Mouse (Mus musculus) forebrain, embryonic 15.5 days (tissue): ENCODE data around the gene Cdc42ep2. TPM values are rescaled to one million over a fixed set of nuclear protein-coding genes. Genes with fewer than 3 reads are reported as not detected.

ENCODE experiments used
- ATAC-seq: fragments of 200-750 bp; cut with Nextera tagmentation; replicated peaks from 2 replicates; pipeline ENCODE4 v1.8.0; 2017; ENCODE audit warnings: mild to moderate bottlenecking, moderate TSS enrichment, moderate library complexity
- H3K27ac ChIP-seq: fragments of 300-500 bp; sonication (generic); replicated peaks from 2 replicates; pipeline ENCODE4 v1.5.1; 2015; ENCODE audit warnings: mild to moderate bottlenecking, inconsistent platforms
- H3K27me3 ChIP-seq: fragments of 300-500 bp; sonication (generic); 2 replicates; pipeline ENCODE4 v1.6.1; 2015; ENCODE audit warnings: inconsistent platforms
- H3K36me3 ChIP-seq: fragments of 300-500 bp; sonication (generic); 2 replicates; pipeline ENCODE4 v1.6.1; 2015; ENCODE audit warnings: mild to moderate bottlenecking, inconsistent platforms
- H3K4me1 ChIP-seq: fragments of 300-500 bp; sonication (generic); 2 replicates; pipeline ENCODE4 v1.6.1; 2015; ENCODE audit warnings: inconsistent platforms
- H3K4me2 ChIP-seq: fragments of 300-500 bp; sonication (generic); replicated peaks from 2 replicates; pipeline ENCODE4 v1.6.1; 2015; ENCODE audit warnings: mild to moderate bottlenecking, inconsistent platforms
- H3K4me3 ChIP-seq: fragments of 300-500 bp; sonication (generic); 2 replicates; pipeline ENCODE4 v1.5.1; 2015; ENCODE audit warnings: mild to moderate bottlenecking, inconsistent platforms
- H3K9ac ChIP-seq: fragments of 300-500 bp; sonication (generic); replicated peaks from 2 replicates; pipeline ENCODE4 v1.6.1; 2015; ENCODE audit warnings: mild to moderate bottlenecking, inconsistent platforms
- H3K9me3 ChIP-seq: fragments of 300-500 bp; sonication (generic); 2 replicates; pipeline ENCODE4 v1.6.1; 2016; ENCODE audit warnings: inconsistent platforms
- WGBS: fragments of 180-500 bp; shearing (Covaris S2); methylation state at CpG from one replicate; pipeline ENCODE4 v1.1.7; 2015; ENCODE audit warnings: mixed read lengths; 5-methylcytosine and 5-hydroxymethylcytosine counted together
- polyA plus RNA-seq: library from polyadenylated mRNA; unstranded; fragments of >200 nt; fragmentation: Nextera tagmentation; extraction: Ambion mirVana; gene quantifications from 2 replicates; pipeline ENCODE4 v1.2.1, GENCODE M21; 2015

The Cdc42ep2 gene
- 9.1 and 10.1 TPM in 2 replicates for polyA plus RNA-seq

DNA sequence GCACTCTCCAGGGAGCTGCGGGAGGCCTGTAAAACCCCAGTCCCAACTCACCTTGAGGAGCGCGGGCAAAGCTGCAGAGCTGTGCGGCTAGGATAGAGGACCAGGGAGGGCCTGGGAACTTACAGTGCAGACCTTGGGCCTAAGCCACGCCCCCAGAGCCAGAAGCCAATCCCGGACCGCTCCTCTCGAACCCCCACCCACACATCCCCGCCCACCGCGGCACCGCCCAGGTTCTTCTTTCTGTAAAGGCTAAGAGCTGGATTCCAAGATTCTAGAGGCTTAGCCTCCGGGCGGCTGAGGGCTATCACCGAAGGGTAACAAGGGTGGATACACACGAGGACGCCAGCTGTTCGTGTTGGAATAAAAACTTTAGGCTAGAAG, at the start of gene Cdc42ep2:
Gene Cdc42ep2 (minus strand): TSS at position 104 of the 381 bp plus-strand sequence.
- Histone ChIP-seq H3K27ac (peak within 1 kb of the TSS; percentile 67), H3K9me3 (no peaks in the 10 kb centered on the region), H3K4me2 (peak within 1 kb of the TSS; percentile 92), H3K4me3 (peak within 1 kb of the TSS; percentile 65), H3K36me3 (no peaks in the 10 kb centered on the region), H3K27me3 (no peaks in the 10 kb centered on the region), H3K4me1 (peaks cover 22% of the 10 kb centered on the region), H3K9ac (peak within 1 kb of the TSS; percentile 61)
- 0% methylated on average over 18 of the region's 18 CpGs for WGBS
- peak; percentile 94 for ATAC-seq

DNA sequence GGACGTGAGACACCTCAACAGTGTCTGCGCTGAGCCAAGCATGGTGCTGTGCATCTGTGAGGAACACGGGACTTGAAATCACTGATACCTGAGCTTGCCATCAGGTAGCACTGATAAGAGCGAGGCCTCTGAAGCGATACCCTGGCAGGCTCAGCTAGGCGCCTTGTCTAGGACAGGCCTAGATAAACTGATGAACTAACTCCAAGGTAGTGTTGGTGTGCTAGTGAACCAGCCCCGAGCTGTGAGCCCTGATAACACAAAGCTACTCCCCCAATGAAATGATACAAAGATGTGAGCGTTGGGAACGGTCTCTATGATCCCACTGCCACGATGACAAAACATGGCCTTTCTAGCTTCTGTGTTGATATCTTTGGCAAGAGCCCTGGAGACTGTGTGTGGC, 43.0 kb upstream of the Cdc42ep2 start:
- no peak for ATAC-seq
- no peaks in the 10 kb centered on the region for H3K36me3 ChIP-seq
- H3K9ac ChIP-seq = no peak overlapping the region
- H3K27ac ChIP-seq = no peak overlapping the region
- H3K27me3 ChIP-seq = no peaks in the 10 kb centered on the region
- H3K9me3 ChIP-seq = no peaks in the 10 kb centered on the region
- peaks cover 20% of the 10 kb centered on the region for H3K4me1 ChIP-seq
- H3K4me3 ChIP-seq = no peak overlapping the region
- H3K4me2 ChIP-seq = no peak overlapping the region
- WGBS = 87% methylated on average over 10 of the region's 10 CpGs

DNA sequence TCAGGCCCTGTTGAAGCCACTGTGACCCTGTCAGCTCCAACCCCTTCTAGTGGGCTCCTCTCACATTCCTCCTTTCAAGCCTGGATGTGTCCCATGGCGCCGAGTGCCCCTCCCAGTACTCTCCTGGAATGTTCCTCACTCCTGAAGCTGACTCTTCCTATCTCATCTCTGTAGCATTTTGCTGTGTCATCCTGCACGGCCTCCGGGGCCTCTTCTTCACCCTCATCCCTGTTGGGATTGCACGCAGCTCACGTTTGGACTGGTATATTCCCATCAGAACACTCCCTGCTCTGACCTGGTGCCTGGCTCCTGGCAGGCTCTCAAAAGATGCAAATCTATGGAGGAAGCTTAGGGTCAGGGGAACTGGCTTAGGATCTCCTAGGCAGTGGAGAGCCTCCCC, 42.2 kb upstream of the Cdc42ep2 start:
- no peaks in the 10 kb centered on the region for H3K27me3 ChIP-seq
- H3K4me3 ChIP-seq = no peak overlapping the region
- no peaks in the 10 kb centered on the region for H3K9me3 ChIP-seq
- 78% methylated on average over 6 of the region's 6 CpGs for WGBS
- peaks cover 25% of the 10 kb centered on the region for H3K4me1 ChIP-seq
- no peak for ATAC-seq
- no peak overlapping the region for H3K27ac ChIP-seq
- H3K9ac ChIP-seq = no peak overlapping the region
- H3K36me3 ChIP-seq = no peaks in the 10 kb centered on the region
- no peak overlapping the region for H3K4me2 ChIP-seq

DNA sequence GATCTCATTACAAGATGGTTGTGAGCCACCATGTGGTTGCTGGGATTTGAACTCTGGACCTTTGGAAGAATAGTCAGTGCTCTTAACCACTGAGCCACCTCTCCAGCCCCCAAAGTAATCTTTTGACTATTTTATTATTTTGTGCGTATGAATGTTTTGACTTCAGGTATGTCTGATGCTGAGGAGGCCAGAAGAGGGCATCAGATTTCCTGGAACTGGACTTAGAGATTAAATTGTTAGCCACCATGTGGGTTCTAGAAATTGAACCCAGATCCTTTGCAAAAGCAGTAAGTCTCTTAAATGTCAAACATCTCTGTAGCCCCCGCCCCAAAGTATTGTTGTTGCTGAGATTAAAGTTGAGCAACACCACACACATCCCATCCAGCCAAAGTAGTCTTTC, 41.3 kb upstream of the Cdc42ep2 start:
- H3K9me3 ChIP-seq = no peaks in the 10 kb centered on the region

DNA sequence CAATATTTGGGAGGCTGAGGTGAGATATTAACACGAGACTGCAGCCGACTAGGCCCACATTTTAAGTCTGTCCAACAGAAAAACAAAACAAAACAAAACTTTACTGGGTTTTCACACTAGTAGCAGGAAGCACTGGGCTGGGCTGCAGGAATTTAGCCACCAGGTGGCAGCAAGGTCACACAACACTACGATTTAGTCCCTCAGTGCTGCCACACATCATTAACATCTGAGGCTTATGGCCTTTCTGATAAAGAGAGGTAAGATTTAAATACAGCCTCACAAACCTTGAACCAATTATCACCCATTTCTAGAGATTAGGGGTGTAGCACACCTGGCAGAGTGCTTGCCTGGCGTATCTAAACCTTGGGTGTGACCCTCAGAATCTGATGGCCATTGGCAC, 40.7 kb upstream of the Cdc42ep2 start:
- no peak overlapping the region for H3K27ac ChIP-seq
- no peak overlapping the region for H3K4me2 ChIP-seq
- no peak; the same call in 1 of the 2 replicates for ATAC-seq
- no peak overlapping the region for H3K9ac ChIP-seq
- H3K4me3 ChIP-seq = no peak overlapping the region
- WGBS = 4% methylated on average over 4 of the region's 4 CpGs
- no peaks in the 10 kb centered on the region for H3K36me3 ChIP-seq
- peaks cover 25% of the 10 kb centered on the region for H3K4me1 ChIP-seq
- no peaks in the 10 kb centered on the region for H3K9me3 ChIP-seq
- no peaks in the 10 kb centered on the region for H3K27me3 ChIP-seq

More for the DNA sequence above, 41.3 kb upstream of the Cdc42ep2 start:
- Histone ChIP-seq H3K27me3 (no peaks in the 10 kb centered on the region), H3K4me1 (peaks cover 25% of the 10 kb centered on the region), H3K4me3 (no peak overlapping the region), H3K9ac (no peak overlapping the region), H3K4me2 (no peak overlapping the region), H3K27ac (no peak overlapping the region), H3K36me3 (no peaks in the 10 kb centered on the region)
- ATAC-seq = no peak
- WGBS = 94% methylated on average over 2 of the region's 2 CpGs

DNA sequence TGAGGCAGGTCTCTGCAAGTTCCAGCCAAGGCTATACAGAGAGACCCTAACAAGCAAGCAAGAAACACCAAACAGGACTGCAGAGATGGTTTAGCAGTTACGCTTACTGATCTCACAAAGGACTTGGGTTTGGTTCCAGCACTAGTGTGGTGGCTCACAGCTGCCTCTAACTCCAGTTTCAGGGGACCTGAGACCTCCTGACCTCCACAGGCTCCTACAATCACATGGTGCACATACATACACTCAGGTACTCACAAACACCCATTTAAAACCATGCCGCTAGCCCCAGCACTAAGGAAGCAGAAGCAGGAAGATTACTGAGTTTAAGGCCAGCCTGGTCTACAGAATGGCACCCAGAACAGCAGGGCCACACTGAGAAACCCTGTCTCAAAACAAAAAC, 40.2 kb upstream of the Cdc42ep2 start:
- Histone ChIP-seq H3K9ac (peak overlapping the region; percentile 69; the same call in 1 of the 2 replicates), H3K4me3 (peak overlapping the region; percentile 60), H3K27me3 (no peaks in the 10 kb centered on the region), H3K4me1 (peaks cover 25% of the 10 kb centered on the region), H3K9me3 (no peaks in the 10 kb centered on the region), H3K27ac (no peak overlapping the region), H3K36me3 (no peaks in the 10 kb centered on the region), H3K4me2 (peak overlapping the region; percentile 92)
- ATAC-seq = no peak
- WGBS = 90% methylated on average over 2 of the region's 2 CpGs

DNA sequence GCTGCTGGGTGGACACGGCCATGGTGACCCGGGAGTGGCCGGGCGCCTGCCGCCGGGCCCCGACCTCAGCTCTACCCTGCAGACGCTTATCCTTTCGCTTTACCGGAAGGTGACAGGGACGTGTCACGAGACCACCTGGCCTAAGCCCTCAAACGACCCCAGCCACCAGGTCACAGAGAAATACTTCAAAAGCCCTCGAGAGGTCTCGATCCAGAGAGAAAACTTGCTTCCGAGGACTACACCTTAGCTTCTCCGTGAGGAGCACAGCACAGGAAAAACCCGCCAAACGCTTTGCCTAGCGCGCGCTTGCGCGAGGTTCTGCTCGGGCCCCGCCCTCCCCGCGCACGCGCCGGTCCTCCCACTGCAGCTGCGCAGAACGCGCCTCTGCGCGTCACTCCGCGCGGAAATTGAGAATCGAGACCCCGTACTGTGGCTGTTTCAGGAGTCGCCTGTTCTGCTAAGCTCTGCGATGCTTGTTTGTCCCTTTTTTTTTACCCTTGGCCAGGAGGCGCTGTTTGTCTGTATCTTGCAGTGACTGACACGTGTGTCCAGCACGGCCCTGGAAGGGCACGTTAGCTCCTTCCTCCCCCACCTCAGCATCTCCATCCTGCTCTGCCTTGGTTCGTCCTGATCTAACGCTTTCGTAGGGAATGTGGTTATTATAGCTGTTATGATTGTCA, 39.4 kb upstream of the Cdc42ep2 start, which contains the start of gene Pola2:
Gene Pola2 (minus strand): TSS at position 320 of the 680 bp plus-strand sequence.
- H3K4me1 ChIP-seq = peaks cover 25% of the 10 kb centered on the region
- peak within 1 kb of the TSS; percentile 72 for H3K27ac ChIP-seq
- H3K9me3 ChIP-seq = no peaks in the 10 kb centered on the region
- H3K36me3 ChIP-seq = 0 out of 2 replicates have a peak, but pooled peaks cover 3% of the 10 kb centered on the region
- under 1% methylated on average over 50 of the region's 50 CpGs for WGBS
- peak within 1 kb of the TSS; percentile 92 for H3K4me2 ChIP-seq
- ATAC-seq = peak; percentile 89
- H3K9ac ChIP-seq = peak within 1 kb of the TSS; percentile 69
- H3K4me3 ChIP-seq = peak within 1 kb of the TSS; percentile 60
- H3K27me3 ChIP-seq = no peaks in the 10 kb centered on the region

DNA sequence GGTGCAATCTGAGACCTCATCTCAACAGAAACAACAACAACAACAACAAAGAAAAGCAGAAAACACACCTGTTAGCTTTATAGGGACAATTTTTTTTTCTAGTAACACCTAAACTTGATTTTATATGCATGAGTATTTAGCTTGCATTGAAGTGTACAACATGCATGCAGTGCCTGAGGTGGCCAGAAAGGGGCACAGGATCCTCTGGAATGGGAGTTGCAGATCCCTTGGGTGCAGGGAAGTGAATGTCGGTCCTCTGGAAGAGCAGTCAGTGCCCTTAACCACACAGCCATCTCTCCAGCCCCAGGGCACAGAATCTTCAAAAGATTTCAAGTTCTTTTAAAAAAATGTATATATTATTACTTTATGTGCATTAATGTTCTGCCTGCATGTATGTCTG, 38.0 kb upstream of the Cdc42ep2 start:
- H3K9me3 ChIP-seq = no peaks in the 10 kb centered on the region
- peak overlapping the region; percentile 60 for H3K4me3 ChIP-seq
- peaks cover 25% of the 10 kb centered on the region for H3K4me1 ChIP-seq
- H3K9ac ChIP-seq = 0 out of 2 replicates have a peak overlapping the region, but pooled peaks have one; percentile 69
- 26% methylated on average over 1 of the region's 1 CpGs for WGBS
- ATAC-seq = no peak
- H3K36me3 ChIP-seq = 0 out of 2 replicates have a peak, but pooled peaks cover 12% of the 10 kb centered on the region
- H3K27ac ChIP-seq = no peak overlapping the region
- no peaks in the 10 kb centered on the region for H3K27me3 ChIP-seq
- H3K4me2 ChIP-seq = peak overlapping the region; percentile 92

DNA sequence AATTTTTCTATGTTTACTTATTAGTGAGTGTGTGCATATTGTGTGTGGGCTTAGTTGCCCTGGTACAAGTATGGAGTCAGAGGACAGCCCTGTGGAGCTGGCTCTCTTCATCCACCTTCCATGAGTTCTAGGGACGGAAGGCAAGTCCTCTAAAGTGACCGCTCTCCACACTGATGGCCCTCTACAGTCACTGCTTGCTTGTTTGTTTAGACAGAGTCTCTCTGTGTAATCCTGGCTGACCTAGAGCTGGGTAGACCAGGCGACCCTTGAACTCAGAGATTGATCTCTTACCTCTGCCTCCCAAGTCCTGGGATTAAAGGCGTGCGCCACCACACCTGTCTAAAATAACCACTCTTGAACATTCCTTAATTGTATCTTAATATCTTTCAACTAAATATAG, 32.8 kb upstream of the Cdc42ep2 start:
- ATAC-seq = no peak
- 90% methylated on average over 5 of the region's 5 CpGs for WGBS
- no peak overlapping the region for H3K4me2 ChIP-seq
- H3K4me3 ChIP-seq = no peak overlapping the region
- H3K9ac ChIP-seq = no peak overlapping the region
- H3K27me3 ChIP-seq = no peaks in the 10 kb centered on the region
- no peak overlapping the region for H3K27ac ChIP-seq
- H3K9me3 ChIP-seq = no peaks in the 10 kb centered on the region
- peaks cover 16% of the 10 kb centered on the region; the same call in 1 of the 2 replicates for H3K36me3 ChIP-seq
- peaks cover 2% of the 10 kb centered on the region for H3K4me1 ChIP-seq

DNA sequence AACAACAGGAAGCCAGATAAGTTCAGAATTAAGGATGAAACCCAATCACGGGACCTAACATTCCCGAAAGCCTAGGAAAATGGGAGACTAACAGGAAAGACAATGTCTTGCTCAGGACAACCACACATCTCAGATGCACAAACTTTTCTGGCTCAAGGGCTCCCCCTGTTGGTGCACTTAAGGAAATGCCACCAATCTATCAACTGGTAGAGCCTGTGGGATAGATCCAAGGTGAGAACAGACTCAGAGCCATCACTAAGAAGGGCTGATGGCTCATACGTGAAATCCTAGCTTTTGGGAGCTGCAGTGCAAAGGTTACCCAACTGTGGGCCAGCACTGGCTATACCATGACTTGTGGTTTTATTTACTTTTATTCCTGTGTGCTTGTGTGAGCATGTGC, 32.1 kb upstream of the Cdc42ep2 start:
- WGBS = 25% methylated on average over 3 of the region's 3 CpGs
- Histone ChIP-seq H3K4me1 (no peaks in the 10 kb centered on the region), H3K4me3 (no peak overlapping the region), H3K27ac (no peak overlapping the region), H3K9me3 (no peaks in the 10 kb centered on the region), H3K4me2 (no peak overlapping the region), H3K36me3 (peaks cover 17% of the 10 kb centered on the region; the same call in 1 of the 2 replicates), H3K9ac (no peak overlapping the region), H3K27me3 (no peaks in the 10 kb centered on the region)
- ATAC-seq = 0 out of 2 replicates have a peak, but pooled peaks have one; percentile 11

DNA sequence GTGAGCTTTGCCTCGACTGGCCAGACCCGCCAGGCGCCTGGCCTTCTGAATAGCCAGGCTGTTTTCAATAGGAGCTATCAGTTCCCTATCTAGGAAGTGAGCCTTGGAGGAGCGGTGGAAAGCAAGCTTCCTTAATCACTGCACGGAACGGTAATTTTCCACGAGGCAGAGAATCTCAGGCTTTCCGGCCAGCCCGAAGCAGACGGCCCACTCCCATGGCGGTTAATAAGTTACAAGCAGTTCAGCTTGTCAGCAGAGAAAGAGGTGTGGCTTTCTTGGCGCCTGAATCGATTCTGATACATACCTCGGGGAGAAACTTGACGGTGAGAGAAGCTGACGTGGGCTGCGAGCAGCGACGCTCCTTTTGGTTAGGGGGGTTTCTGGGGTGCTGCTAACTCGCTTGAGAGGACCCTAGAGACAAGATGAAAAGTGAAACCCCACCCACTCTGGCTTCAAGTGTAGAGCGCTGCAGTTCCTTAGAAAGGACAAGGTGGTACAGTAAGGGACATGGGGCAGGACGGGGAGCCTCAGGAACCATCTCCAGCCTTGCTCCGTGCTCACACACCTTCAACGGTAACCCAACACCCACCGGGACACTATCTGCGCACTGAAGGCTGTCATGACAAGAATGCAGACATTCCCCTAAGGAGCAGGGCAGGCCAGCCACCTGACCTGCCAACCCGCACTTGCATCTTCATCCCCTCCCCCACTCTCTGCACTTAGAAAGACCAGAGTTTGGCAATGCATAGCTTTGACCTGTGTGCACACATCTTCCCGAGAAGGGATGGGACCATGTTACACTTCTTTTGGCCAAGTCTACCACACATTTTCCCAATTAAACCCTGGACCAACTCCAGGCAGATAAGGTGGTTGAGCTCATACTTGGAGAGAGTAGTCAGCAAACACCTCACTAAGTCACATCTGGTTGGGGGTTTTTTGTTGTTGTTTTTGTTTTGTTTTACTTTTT, 31.4 kb upstream of the Cdc42ep2 start:
- Histone ChIP-seq H3K4me1 (no peaks in the 10 kb centered on the region), H3K4me2 (no peak overlapping the region), H3K27me3 (no peaks in the 10 kb centered on the region), H3K9me3 (no peaks in the 10 kb centered on the region), H3K36me3 (peaks cover 18% of the 10 kb centered on the region; the same call in 1 of the 2 replicates), H3K4me3 (no peak overlapping the region), H3K27ac (no peak overlapping the region), H3K9ac (no peak overlapping the region)
- 89% methylated on average over 28 of the region's 28 CpGs for WGBS
- ATAC-seq = no peak

DNA sequence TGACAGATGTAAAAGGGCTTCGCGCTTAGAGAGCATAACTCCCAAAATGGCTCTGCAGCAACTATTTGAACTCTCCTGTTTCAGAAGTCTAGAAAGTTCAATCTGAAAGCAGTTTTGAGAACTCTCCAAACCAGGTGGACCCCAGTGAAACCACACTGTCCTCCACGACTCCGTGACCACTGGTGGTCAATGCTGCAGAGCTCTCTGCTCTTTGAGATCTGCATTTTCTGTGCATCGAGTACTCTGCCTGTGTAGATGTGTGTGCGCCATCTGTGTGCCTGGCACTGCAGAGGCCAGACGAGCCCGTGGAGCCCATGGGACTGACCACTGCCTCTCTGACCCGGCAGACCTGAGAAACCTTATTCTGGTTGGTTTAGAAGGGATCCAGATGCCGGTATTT, 30.3 kb upstream of the Cdc42ep2 start:
- Histone ChIP-seq H3K4me3 (no peak overlapping the region), H3K9ac (no peak overlapping the region), H3K4me1 (no peaks in the 10 kb centered on the region), H3K27ac (no peak overlapping the region), H3K9me3 (no peaks in the 10 kb centered on the region), H3K36me3 (peaks cover 27% of the 10 kb centered on the region; the same call in 1 of the 2 replicates), H3K27me3 (no peaks in the 10 kb centered on the region), H3K4me2 (no peak overlapping the region)
- ATAC-seq = no peak
- 96% methylated on average over 10 of the region's 10 CpGs for WGBS
